Mouse (Mus musculus): ENCODE results near the gene Nkap.

GRCm38 (mm10) chrX:37190755-37191104 lies 64.1 kb downstream of the Nkap start:
- no peak for TF ChIP-seq POLR2A (IDR thresholded peaks at IDR 0.05; ENCODE audit: borderline replicate concordance, low read depth, low read length)
- no peak for TF ChIP-seq CTCF (IDR thresholded peaks at IDR 0.05; ENCODE audit: low read depth, low read length)

Data from bone marrow macrophage, adult 2 months (primary cell).